Mouse (Mus musculus): Measurements from ENCODE around the gene Pex12.
"Not testable (repeated sequence)": the region's sequence is repeated elsewhere in the genome, so short reads cannot be mapped to it uniquely, and the experiment has no call there.

Gene Pex12

DNA sequence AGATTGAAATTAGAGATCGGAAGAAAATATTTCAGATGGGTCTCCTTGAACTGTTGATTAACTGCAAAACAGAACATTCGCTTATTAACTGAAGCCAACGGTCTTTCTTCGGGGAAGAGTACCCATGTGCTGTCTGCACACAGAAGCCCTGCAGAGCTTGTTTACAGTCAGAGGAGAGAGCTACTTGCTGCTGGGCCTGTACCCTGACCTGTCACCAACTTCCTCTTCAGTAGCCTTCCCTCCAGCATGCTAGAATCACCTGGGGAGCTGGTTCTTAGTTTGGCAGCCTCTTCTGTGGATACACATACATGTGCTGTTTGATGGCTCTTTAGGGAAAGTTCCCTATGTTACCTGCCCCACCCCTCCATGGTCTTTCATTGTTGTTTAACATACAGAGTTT lies 16.8 kb downstream of the Pex12 start:
- DNase-seq = no peak

- no peak for DNase-seq
Measured at GRCm38 (mm10) chr11:83282084-83282483, 20.3 kb downstream of the Pex12 start.

DNA sequence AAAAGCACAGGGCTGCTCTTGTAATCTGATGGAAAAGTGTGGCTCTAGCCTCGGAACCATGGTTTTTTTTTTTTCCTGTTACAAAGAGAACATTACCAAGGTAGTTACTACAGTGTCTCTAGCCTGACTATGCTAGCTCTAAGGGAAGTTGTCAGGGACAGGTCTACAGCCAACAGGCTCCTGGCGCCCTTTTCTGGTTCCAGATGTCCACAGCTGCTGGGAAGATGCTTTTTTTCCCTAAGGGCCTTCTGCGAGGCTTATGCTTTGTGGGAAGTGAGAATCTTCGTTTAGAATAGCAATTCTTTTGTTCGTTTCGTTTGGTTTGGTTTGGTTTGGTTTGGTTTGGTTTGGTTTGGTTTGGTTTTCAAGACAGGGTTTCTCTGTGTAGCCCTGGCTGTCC lies 22.7 kb downstream of the Pex12 start:
- no peak for DNase-seq

DNA sequence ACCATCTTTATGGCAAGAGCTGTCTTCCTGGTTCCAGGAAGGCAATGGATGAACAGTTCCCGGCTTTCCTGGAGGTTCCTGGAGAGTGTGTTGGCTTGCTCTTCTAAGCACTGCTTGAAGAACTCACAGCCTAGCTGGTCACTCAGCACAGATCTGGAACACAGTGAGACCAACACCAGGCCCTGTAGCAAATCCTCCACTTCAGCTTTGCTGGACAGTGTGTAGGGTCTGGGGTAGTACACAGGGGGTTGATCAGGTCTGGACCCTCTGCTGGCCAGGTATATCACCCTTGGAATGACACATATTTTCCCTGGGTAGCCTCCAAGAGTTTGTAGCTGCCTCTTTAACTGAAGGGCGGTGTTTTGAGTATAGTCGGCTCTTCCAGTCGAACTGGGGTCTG lies 23.4 kb downstream of the Pex12 start:
- DNase-seq = no peak

- no peak for DNase-seq
Measured at GRCm38 (mm10) chr11:83276251-83276650, 26.1 kb downstream of the Pex12 start.

- peak; percentile 26 to 48 for DNase-seq
Measured at GRCm38 (mm10) chr11:83271951-83272843, 30.2 kb downstream of the Pex12 start.

- DNase-seq = peak; percentile 81 to 84
Measured at GRCm38 (mm10) chr11:83271151-83271950, 31.0 kb downstream of the Pex12 start.

DNA sequence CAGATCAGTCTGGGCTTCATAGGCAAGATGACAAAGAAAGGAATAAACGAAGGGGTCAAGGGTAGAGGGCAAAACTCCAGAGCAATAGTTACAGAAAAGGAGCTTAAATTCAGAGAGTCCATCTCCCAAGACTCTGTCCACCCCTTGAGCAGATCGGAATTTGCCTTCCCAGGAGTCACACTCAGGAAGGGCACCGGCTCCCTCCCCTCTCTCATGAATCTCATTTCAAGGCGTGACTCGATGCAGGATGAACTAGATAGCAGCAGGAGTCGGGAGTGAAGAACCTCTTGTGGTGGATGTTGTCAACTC lies 31.6 kb downstream of the Pex12 start:
- DNase-seq = no peak

- DNase-seq = peak; percentile 14 to 23
Measured at GRCm38 (mm10) chr11:83263146-83263545, 39.2 kb downstream of the Pex12 start.

GRCm38 (mm10) chr11:83262673-83263072 lies 39.7 kb downstream of the Pex12 start:
- DNase-seq = peak; percentile 11 to 29

DNA sequence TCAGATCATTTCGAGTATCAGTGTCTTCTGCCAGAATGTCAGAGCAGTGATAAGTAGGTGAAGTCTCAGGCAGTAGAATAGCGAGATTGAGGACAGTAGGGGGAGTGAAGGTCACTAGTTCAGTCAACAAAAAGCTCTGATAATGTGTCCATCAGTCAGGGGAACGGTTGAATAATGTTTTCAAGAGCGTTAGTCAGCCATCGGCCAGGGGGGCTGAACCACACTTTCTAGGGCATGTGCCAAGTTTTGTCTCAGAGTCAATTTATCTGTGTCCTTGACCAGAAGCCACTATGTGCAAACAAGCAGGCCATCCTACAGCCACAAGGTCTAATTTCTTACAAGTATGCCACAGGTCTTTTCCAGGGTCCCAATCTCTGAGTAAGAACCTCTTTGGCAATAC lies 45.2 kb downstream of the Pex12 start:
- not testable (repeated sequence) for DNase-seq

Measured in thymus, postnatal 36 days (tissue).